Mouse (Mus musculus) ovary, postnatal 14 days (tissue): Measurements from ENCODE around the gene Fam167b.
A peak's percentile ranks its signal among the peaks of the same experiment; 100 is the strongest.
"Not testable (repeated sequence)": the region's sequence is repeated elsewhere in the genome, so short reads cannot be mapped to it uniquely, and the experiment has no call there.

Source experiments
- DNase-seq: peaks from one replicate; pipeline ENCODE4 v3.0.0; 2022; ENCODE audit warnings: low spot score

Fam167b gene

GRCm38 (mm10) chr4:129561184-129561583 lies 17.2 kb downstream of the Fam167b start:
- no peak for DNase-seq

- no peak for DNase-seq
Measured at GRCm38 (mm10) chr4:129558321-129558955, 19.9 kb downstream of the Fam167b start.

GRCm38 (mm10) chr4:129557256-129557808 lies 21.0 kb downstream of the Fam167b start:
- no peak for DNase-seq

- DNase-seq: peak; percentile 90
Measured at GRCm38 (mm10) chr4:129556532-129557223, 21.7 kb downstream of the Fam167b start.

GRCm38 (mm10) chr4:129555862-129556531 lies 22.4 kb downstream of the Fam167b start:
- peak; percentile 18 for DNase-seq

- peak; percentile 59 for DNase-seq
Measured at GRCm38 (mm10) chr4:129555421-129555861, 22.9 kb downstream of the Fam167b start.

- DNase-seq: not testable (repeated sequence)
Measured at GRCm38 (mm10) chr4:129554512-129554911, 23.8 kb downstream of the Fam167b start.

GRCm38 (mm10) chr4:129550295-129550694 lies 28.1 kb downstream of the Fam167b start:
- DNase-seq: no peak

GRCm38 (mm10) chr4:129549306-129549705 lies 29.0 kb downstream of the Fam167b start:
- DNase-seq: no peak

- not testable (repeated sequence) for DNase-seq
Measured at GRCm38 (mm10) chr4:129547631-129548030, 30.7 kb downstream of the Fam167b start.

GRCm38 (mm10) chr4:129544106-129544505 lies 34.2 kb downstream of the Fam167b start:
- no peak for DNase-seq

GRCm38 (mm10) chr4:129542592-129543141 lies 35.7 kb downstream of the Fam167b start, which contains the start of gene Hdac1:
Gene Hdac1, minus strand, starts transcription at chr4:129542713.
- peak; percentile 95 for DNase-seq

GRCm38 (mm10) chr4:129541868-129542591 lies 36.3 kb downstream of the Fam167b start:
- DNase-seq: no peak

- no peak for DNase-seq
Measured at GRCm38 (mm10) chr4:129540012-129540411, 38.3 kb downstream of the Fam167b start.

- DNase-seq: not testable (repeated sequence)
Measured at GRCm38 (mm10) chr4:129528901-129529300, 49.4 kb downstream of the Fam167b start.
